Mouse (Mus musculus) forebrain, postnatal 0 days (tissue): ENCODE results near the gene Il12rb1. TPM values are rescaled to one million over a fixed set of nuclear protein-coding genes. Genes with fewer than 3 reads are reported as not detected.
A peak's percentile ranks its signal among the peaks of the same experiment; 100 is the strongest.

ENCODE experiments used
- ATAC-seq: fragments of 200-750 bp; cut with Nextera tagmentation; 2 replicates; pipeline ENCODE4 v1.8.0; 2017; ENCODE audit warnings: mild to moderate bottlenecking, moderate library complexity
- DNase-seq: peaks from one replicate; pipeline ENCODE4 v3.0.0-alpha.2; 2015
- H3K27ac ChIP-seq: fragments of 300-500 bp; sonication (generic); 2 replicates; pipeline ENCODE4 v1.5.1; 2014; ENCODE audit warnings: low read depth, mild to moderate bottlenecking, antibody characterized with exemption, low read length, moderate library complexity, mixed read lengths
- H3K27me3 ChIP-seq: fragments of 300-500 bp; sonication (generic); 2 replicates; pipeline ENCODE4 v1.6.1; 2014; ENCODE audit warnings: mild to moderate bottlenecking, low read length, mixed read lengths; ENCODE audit not compliant: insufficient read depth
- H3K36me3 ChIP-seq: fragments of 300-500 bp; sonication (generic); 2 replicates; pipeline ENCODE4 v1.6.1; 2014; ENCODE audit warnings: mild to moderate bottlenecking, moderate library complexity; ENCODE audit not compliant: insufficient read depth
- H3K4me1 ChIP-seq: fragments of 300-500 bp; sonication (generic); 2 replicates; pipeline ENCODE4 v1.6.1; 2014; ENCODE audit warnings: antibody characterized with exemption; ENCODE audit not compliant: insufficient read depth
- H3K4me2 ChIP-seq: fragments of 300-500 bp; sonication (generic); 2 replicates; pipeline ENCODE4 v1.6.1; 2014; ENCODE audit warnings: low read depth, mild to moderate bottlenecking, moderate library complexity
- H3K4me3 ChIP-seq: fragments of 300-500 bp; sonication (generic); 2 replicates; pipeline ENCODE4 v1.5.1; 2014; ENCODE audit warnings: low read depth, low read length, mixed read lengths
- H3K9ac ChIP-seq: fragments of 300-500 bp; sonication (generic); 2 replicates; pipeline ENCODE4 v1.6.1; 2014; ENCODE audit warnings: mild to moderate bottlenecking
- H3K9me3 ChIP-seq: fragments of 300-500 bp; sonication (generic); 2 replicates; pipeline ENCODE4 v1.6.1; 2016; ENCODE audit warnings: low read length
- CTCF ChIP-seq: sonication (generic); IDR thresholded peaks from 2 replicates; pipeline ENCODE4 v1.5.1; 2016; ENCODE audit warnings: antibody characterized with exemption, control low read depth, low read depth
- WGBS: fragments of 180-500 bp; shearing (Covaris S2); extraction: QIAGEN DNeasy Blood & Tissue Kit; methylation state at CpG from one replicate; pipeline ENCODE4 v1.1.7; 2014; 5-methylcytosine and 5-hydroxymethylcytosine counted together
- polyA plus RNA-seq: library from polyadenylated mRNA; unstranded; fragments of >200 nt; fragmentation: Nextera tagmentation; extraction: Ambion mirVana; gene quantifications from 2 replicates; pipeline ENCODE4 v1.2.1, GENCODE M21; 2015
- total RNA-seq: library from RNA; depleted of rRNA; stranded (reverse); fragments of >200 nt; gene quantifications from 2 replicates; pipeline ENCODE4 v1.2.3, GENCODE M21; 2014

The Il12rb1 gene
- total and polyA plus RNA-seq, 2 experiments from 2014 or later = 0.05 TPM; not detected in 1

DNA sequence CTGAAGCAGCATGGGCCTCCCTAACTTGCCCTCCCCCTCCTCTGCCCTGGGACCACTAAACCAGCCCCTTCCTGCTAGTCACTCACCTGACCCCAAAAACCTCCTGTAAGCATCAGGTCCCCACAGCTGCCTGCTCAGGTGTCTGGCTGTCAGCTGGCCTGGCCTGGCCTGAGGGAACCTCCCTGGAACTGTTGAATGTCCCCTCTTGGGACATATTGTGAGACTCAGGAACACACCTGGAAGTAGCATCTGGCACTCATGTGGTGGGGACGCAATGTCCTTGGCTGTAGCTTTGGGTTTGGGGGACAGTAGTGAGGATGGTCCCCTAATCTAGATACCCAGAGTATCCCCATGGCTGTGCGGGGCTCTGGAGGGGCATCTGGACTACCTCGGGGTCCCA lies 25.8 kb downstream of the Il12rb1 start:
- ATAC-seq = no peak
- no peak for TF ChIP-seq CTCF

DNA sequence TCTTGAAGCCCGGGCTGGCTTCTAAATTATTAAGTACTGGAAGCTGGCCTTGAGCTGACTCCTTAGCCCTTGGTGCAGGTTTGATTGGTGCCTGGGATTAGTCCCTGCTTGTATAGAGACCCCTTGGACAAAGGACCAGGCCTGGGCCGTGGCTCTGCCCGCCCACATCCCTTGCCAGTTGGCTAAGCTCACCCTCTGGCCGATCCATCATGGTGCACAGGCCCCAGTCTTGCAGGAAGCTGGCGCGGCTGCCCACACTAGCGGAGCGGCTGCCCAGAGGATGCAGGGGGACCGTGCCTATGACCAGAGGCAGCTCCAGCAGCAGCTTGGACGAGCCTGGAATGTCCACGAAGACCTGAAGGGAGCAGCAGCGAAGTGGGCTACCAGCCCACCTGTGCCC lies 28.4 kb downstream of the Il12rb1 start:
- peaks cover 2% of the 10 kb centered on the region; the same call in 1 of the 2 replicates for H3K36me3 ChIP-seq
- H3K4me1 ChIP-seq = no peaks in the 10 kb centered on the region
- no peak overlapping the region for H3K4me2 ChIP-seq
- DNase-seq (no peak), ATAC-seq (no peak)
- 91% methylated on average over 12 of the region's 12 CpGs for WGBS
- H3K9ac ChIP-seq = no peak overlapping the region
- H3K4me3 ChIP-seq = no peak overlapping the region
- no peak overlapping the region for H3K27ac ChIP-seq
- H3K27me3 ChIP-seq = no peaks in the 10 kb centered on the region
- no peak for TF ChIP-seq CTCF
- no peaks in the 10 kb centered on the region for H3K9me3 ChIP-seq

More for the DNA sequence above, 25.8 kb downstream of the Il12rb1 start:
- Histone ChIP-seq H3K36me3 (peaks cover 2% of the 10 kb centered on the region; the same call in 1 of the 2 replicates), H3K9me3 (no peaks in the 10 kb centered on the region), H3K27ac (no peak overlapping the region), H3K27me3 (no peaks in the 10 kb centered on the region), H3K4me3 (no peak overlapping the region), H3K9ac (no peak overlapping the region), H3K4me2 (no peak overlapping the region), H3K4me1 (no peaks in the 10 kb centered on the region)
- WGBS = 94% methylated on average over 3 of the region's 3 CpGs
- DNase-seq = no peak

GRCm38 (mm10) chr8:70838654-70839407 lies 30.6 kb downstream of the Il12rb1 start:
- Histone ChIP-seq H3K27ac (peak overlapping the region; percentile 96), H3K4me2 (peak overlapping the region; percentile 70), H3K4me3 (peak overlapping the region; percentile 62), H3K9ac (peak overlapping the region; percentile 77), H3K9me3 (no peaks in the 10 kb centered on the region), H3K4me1 (no peaks in the 10 kb centered on the region), H3K27me3 (no peaks in the 10 kb centered on the region), H3K36me3 (peaks cover 2% of the 10 kb centered on the region; the same call in 1 of the 2 replicates)
- no peak for DNase-seq
- ATAC-seq = peak; percentile 66
- TF ChIP-seq CTCF = no peak
- WGBS = 4% methylated on average over 66 of the region's 66 CpGs

DNA sequence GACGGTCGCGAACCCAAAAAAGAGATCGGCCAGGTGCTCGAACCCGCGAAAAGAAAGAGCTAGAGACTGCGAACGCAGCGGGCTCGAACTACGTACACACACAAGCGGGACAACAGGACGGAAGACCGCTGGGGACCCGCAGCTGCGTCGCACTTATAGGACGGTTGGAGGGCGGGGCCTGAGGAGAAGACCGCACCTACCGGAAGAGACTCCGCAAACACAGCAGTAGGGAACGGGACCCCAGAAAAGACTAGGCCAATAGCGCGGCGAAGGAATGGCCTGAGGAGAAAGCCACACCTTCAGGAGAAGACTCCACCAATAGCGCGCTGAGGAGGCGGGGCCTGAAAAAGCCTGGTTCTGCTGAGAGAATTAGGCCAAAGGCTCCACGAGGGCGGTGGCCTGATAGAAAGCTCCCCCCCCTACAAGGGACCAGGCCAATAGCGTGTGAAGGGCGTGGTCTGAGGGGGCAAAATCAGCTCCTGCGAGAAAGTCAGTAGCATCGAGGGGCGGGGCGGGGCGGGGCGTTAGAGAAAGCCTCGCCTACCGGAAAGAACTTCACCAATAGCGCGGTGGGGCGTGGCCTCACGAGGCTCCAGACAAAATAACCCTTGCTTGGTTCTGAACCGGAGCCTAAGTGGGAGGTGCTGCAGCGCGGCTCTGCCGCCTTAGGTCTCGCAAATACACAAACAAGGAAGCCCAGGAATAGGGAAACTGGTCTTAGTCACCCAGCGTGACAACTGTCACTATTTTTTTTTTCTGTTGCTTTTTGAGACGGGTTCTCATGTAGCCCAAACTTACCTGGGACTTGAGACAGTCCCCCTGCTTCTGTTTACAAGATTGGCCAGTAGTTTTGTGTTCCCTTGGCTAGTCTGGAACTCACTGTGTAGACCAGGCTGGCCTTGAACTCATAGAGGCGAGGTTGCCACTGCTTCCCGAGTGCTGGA lies 31.4 kb downstream of the Il12rb1 start, which contains the start of gene Arrdc2:
Gene Arrdc2, minus strand, starts transcription at position 313 of the 944 bp plus-strand sequence.
- Histone ChIP-seq H3K9me3 (no peaks in the 10 kb centered on the region), H3K36me3 (peaks cover 2% of the 10 kb centered on the region; the same call in 1 of the 2 replicates), H3K4me3 (peak within 1 kb of the TSS; percentile 62), H3K4me1 (no peaks in the 10 kb centered on the region), H3K27ac (peak within 1 kb of the TSS; percentile 96), H3K4me2 (peak within 1 kb of the TSS; percentile 70), H3K27me3 (no peaks in the 10 kb centered on the region), H3K9ac (peak within 1 kb of the TSS; percentile 77)
- 3% methylated on average over 55 of the region's 55 CpGs for WGBS
- DNase-seq (peak; percentile 99), ATAC-seq (peak; percentile 97)
- no peak for TF ChIP-seq CTCF

DNA sequence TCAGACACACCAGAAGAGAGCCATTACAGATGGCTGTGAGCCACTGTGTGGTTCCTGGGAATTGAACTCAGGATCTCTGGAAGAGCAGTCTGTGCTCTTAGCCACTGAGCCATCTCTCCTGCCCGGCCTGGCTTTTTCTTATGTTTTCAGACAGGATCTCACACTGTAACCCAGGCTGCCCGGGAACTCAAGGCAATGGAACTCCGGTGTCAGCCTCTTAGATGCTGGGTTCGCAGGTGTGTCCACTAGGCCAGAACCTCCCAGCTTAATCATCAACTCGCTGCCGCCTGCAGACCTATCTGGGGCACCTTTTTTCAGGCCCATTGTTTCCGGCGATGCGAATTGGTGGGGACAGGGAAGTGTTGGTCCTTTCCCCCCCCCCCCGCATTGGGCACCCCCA lies 32.3 kb downstream of the Il12rb1 start:
- Histone ChIP-seq H3K36me3 (peaks cover 2% of the 10 kb centered on the region; the same call in 1 of the 2 replicates), H3K4me3 (no peak overlapping the region), H3K4me2 (no peak overlapping the region), H3K9ac (no peak overlapping the region), H3K27ac (no peak overlapping the region), H3K27me3 (no peaks in the 10 kb centered on the region), H3K9me3 (no peaks in the 10 kb centered on the region), H3K4me1 (no peaks in the 10 kb centered on the region)
- no peak for DNase-seq
- 54% methylated on average over 10 of the region's 10 CpGs for WGBS
- no peak for TF ChIP-seq CTCF
- no peak for ATAC-seq

GRCm38 (mm10) chr8:70841147-70842072 lies 33.2 kb downstream of the Il12rb1 start:
- 39% methylated on average over 22 of the region's 22 CpGs for WGBS
- ATAC-seq = no peak
- TF ChIP-seq CTCF = peak; percentile 96
- Histone ChIP-seq H3K9ac (no peak overlapping the region), H3K36me3 (peaks cover 2% of the 10 kb centered on the region; the same call in 1 of the 2 replicates), H3K4me1 (no peaks in the 10 kb centered on the region), H3K27ac (no peak overlapping the region), H3K9me3 (no peaks in the 10 kb centered on the region), H3K4me2 (no peak overlapping the region), H3K4me3 (no peak overlapping the region), H3K27me3 (no peaks in the 10 kb centered on the region)
- DNase-seq = peak; percentile 90
